Mouse (Mus musculus) olfactory bulb, adult 2 months (tissue): ENCODE measurements at regions not wholly inside any gene's neighbourhood (a gene's known extent, or its start where the extent isn't known, plus 50 kb on each side); places are given as distances from the start of the nearest gene placed in this dataset.

Experiments used
- CTCF ChIP-seq: fragments of 200-500 bp; IDR thresholded peaks from 2 replicates; pipeline ENCODE4 v1.5.1; 2012; ENCODE audit warnings: low read depth, mild to moderate bottlenecking, low read length, moderate library complexity; ENCODE audit not compliant: insufficient read depth
- POLR2A ChIP-seq: fragments of 200-500 bp; IDR thresholded peaks from 2 replicates; pipeline ENCODE4 v1.6.1; 2012; ENCODE audit warnings: mild to moderate bottlenecking, low read depth, low read length, moderate library complexity; ENCODE audit not compliant: insufficient read depth

DNA sequence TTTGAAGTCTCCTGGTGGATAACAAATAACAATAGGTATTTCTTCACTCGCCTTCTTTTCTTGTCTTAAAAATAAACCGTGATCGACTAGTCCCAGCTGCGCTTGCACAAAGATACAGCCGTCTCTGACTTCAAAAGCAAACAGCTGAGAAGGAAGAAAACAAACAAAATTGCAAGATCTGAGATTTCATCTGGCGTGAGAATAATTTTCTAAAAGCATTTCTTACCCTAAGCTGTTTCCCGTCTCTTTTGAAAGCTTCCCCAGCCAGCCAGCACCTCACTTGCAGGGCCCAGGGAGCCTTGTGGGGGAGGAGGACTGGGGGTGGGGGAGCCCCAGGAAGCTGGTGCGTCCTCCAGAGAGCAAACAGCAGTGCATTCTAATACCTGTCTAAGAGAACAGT lies 258.2 kb upstream of the Pabpc6 start:
- TF ChIP-seq CTCF (no peak), POLR2A (no peak)
